Mouse (Mus musculus): ENCODE results near the gene Cbr2. TPM values are rescaled to one million over a fixed set of nuclear protein-coding genes. Genes with fewer than 3 reads are reported as not detected.
"Not testable (repeated sequence)": the region's sequence is repeated elsewhere in the genome, so short reads cannot be mapped to it uniquely, and the experiment has no call there.

Cbr2 gene
- polyA plus RNA-seq, 1 experiment from 2014 or later: 1.3 TPM

GRCm38 (mm10) chr11:120767023-120767422 is 35.1 kb upstream of the Cbr2 start:
- WGBS: 73% methylated on average over 3 of the region's 7 CpGs
- not testable (repeated sequence) for ATAC-seq; H3K4me2 ChIP-seq (ENCODE audit: low read length)

GRCm38 (mm10) chr11:120763121-120763999 is 31.4 kb upstream of the Cbr2 start:
- not testable (repeated sequence) for H3K27ac ChIP-seq (ENCODE audit: low read depth, low read length); H3K9me3 ChIP-seq (ENCODE audit: control insufficient read depth, low read length); H3K27me3 ChIP-seq (replicated peaks; ENCODE audit: control insufficient read depth, insufficient read depth, low read length); H3K4me3 ChIP-seq (ENCODE audit: low read length); H3K4me1 ChIP-seq (ENCODE audit: control insufficient read depth, insufficient read depth, low read depth, low read length); H3K4me2 ChIP-seq (ENCODE audit: low read length); H3K36me3 ChIP-seq (ENCODE audit: control insufficient read depth, insufficient read depth, low read length); H3K9ac ChIP-seq (ENCODE audit: low read depth, low read length)
- ATAC-seq: peak; percentile 34
- WGBS: 5% methylated on average over 6 of the region's 23 CpGs

More at GRCm38 (mm10) chr11:120767023-120767422, 35.1 kb upstream of the Cbr2 start:
- not testable (repeated sequence) for H3K27ac ChIP-seq (ENCODE audit: low read depth, low read length); H3K4me1 ChIP-seq (ENCODE audit: control insufficient read depth, insufficient read depth, low read depth, low read length); H3K36me3 ChIP-seq (ENCODE audit: control insufficient read depth, insufficient read depth, low read length); H3K4me3 ChIP-seq (ENCODE audit: low read length); H3K27me3 ChIP-seq (replicated peaks; ENCODE audit: control insufficient read depth, insufficient read depth, low read length); H3K9me3 ChIP-seq (ENCODE audit: control insufficient read depth, low read length); H3K9ac ChIP-seq (ENCODE audit: low read depth, low read length)

- not testable (repeated sequence) for H3K4me1 ChIP-seq (ENCODE audit: control insufficient read depth, insufficient read depth, low read depth, low read length); H3K9ac ChIP-seq (ENCODE audit: low read depth, low read length); H3K4me3 ChIP-seq (ENCODE audit: low read length); H3K27me3 ChIP-seq (replicated peaks; ENCODE audit: control insufficient read depth, insufficient read depth, low read length); H3K4me2 ChIP-seq (ENCODE audit: low read length); H3K27ac ChIP-seq (ENCODE audit: low read depth, low read length); ATAC-seq; H3K36me3 ChIP-seq (ENCODE audit: control insufficient read depth, insufficient read depth, low read length)
- H3K9me3 ChIP-seq (ENCODE audit: control insufficient read depth, low read length): peaks cover 11% of the 10 kb centered on the region
- WGBS: 18% methylated on average over 14 of the region's 14 CpGs
These were observed 30.7 kb upstream of the Cbr2 start, which contains the start of gene Hmga1b for GRCm38 (mm10) chr11:120762672-120763041. Gene Hmga1b, plus strand, starts transcription at chr11:120762794.

- Histone ChIP-seq H3K36me3 (ENCODE audit: control insufficient read depth, insufficient read depth, low read length) (no peaks in the 10 kb centered on the region), H3K27me3 (replicated peaks; ENCODE audit: control insufficient read depth, insufficient read depth, low read length) (no peaks in the 10 kb centered on the region; the same call in none of the 2 replicates), H3K27ac (ENCODE audit: low read depth, low read length) (no peak overlapping the region), H3K4me2 (ENCODE audit: low read length) (no peak overlapping the region), H3K4me1 (ENCODE audit: control insufficient read depth, insufficient read depth, low read depth, low read length) (no peaks in the 10 kb centered on the region), H3K4me3 (ENCODE audit: low read length) (no peak overlapping the region), H3K9me3 (ENCODE audit: control insufficient read depth, low read length) (peaks cover 12% of the 10 kb centered on the region), H3K9ac (ENCODE audit: low read depth, low read length) (no peak overlapping the region)
- 75% methylated on average over 14 of the region's 14 CpGs for WGBS
- no peak for ATAC-seq
These were observed 30.1 kb upstream of the Cbr2 start for GRCm38 (mm10) chr11:120761811-120762671.

GRCm38 (mm10) chr11:120760236-120760635 is 28.3 kb upstream of the Cbr2 start:
- H3K27ac ChIP-seq (ENCODE audit: low read depth, low read length): no peak overlapping the region
- no peak overlapping the region for H3K4me2 ChIP-seq (ENCODE audit: low read length)
- H3K9me3 ChIP-seq (ENCODE audit: control insufficient read depth, low read length): peaks cover 12% of the 10 kb centered on the region
- WGBS: 90% methylated on average over 9 of the region's 9 CpGs
- no peaks in the 10 kb centered on the region for H3K4me1 ChIP-seq (ENCODE audit: control insufficient read depth, insufficient read depth, low read depth, low read length)
- H3K4me3 ChIP-seq (ENCODE audit: low read length): no peak overlapping the region
- H3K27me3 ChIP-seq (replicated peaks; ENCODE audit: control insufficient read depth, insufficient read depth, low read length): no peaks in the 10 kb centered on the region; the same call in none of the 2 replicates
- no peaks in the 10 kb centered on the region for H3K36me3 ChIP-seq (ENCODE audit: control insufficient read depth, insufficient read depth, low read length)
- H3K9ac ChIP-seq (ENCODE audit: low read depth, low read length): no peak overlapping the region
- ATAC-seq: no peak

- Histone ChIP-seq H3K27me3 (replicated peaks; ENCODE audit: control insufficient read depth, insufficient read depth, low read length) (no peaks in the 10 kb centered on the region), H3K4me1 (ENCODE audit: control insufficient read depth, insufficient read depth, low read depth, low read length) (no peaks in the 10 kb centered on the region), H3K27ac (ENCODE audit: low read depth, low read length) (no peak overlapping the region), H3K9ac (ENCODE audit: low read depth, low read length) (no peak overlapping the region), H3K9me3 (ENCODE audit: control insufficient read depth, low read length) (no peaks in the 10 kb centered on the region), H3K36me3 (ENCODE audit: control insufficient read depth, insufficient read depth, low read length) (no peaks in the 10 kb centered on the region), H3K4me3 (ENCODE audit: low read length) (no peak overlapping the region), H3K4me2 (ENCODE audit: low read length) (no peak overlapping the region)
- no peak for ATAC-seq
- 75% methylated on average over 4 of the region's 4 CpGs for WGBS
These were observed 19.7 kb upstream of the Cbr2 start for GRCm38 (mm10) chr11:120751606-120752005.

GRCm38 (mm10) chr11:120749430-120749829 is 17.5 kb upstream of the Cbr2 start:
- Histone ChIP-seq H3K4me1 (ENCODE audit: control insufficient read depth, insufficient read depth, low read depth, low read length) (no peaks in the 10 kb centered on the region), H3K9ac (ENCODE audit: low read depth, low read length) (no peak overlapping the region), H3K9me3 (ENCODE audit: control insufficient read depth, low read length) (no peaks in the 10 kb centered on the region), H3K4me2 (ENCODE audit: low read length) (no peak overlapping the region), H3K27me3 (replicated peaks; ENCODE audit: control insufficient read depth, insufficient read depth, low read length) (no peaks in the 10 kb centered on the region), H3K36me3 (ENCODE audit: control insufficient read depth, insufficient read depth, low read length) (no peaks in the 10 kb centered on the region), H3K4me3 (ENCODE audit: low read length) (no peak overlapping the region), H3K27ac (ENCODE audit: low read depth, low read length) (no peak overlapping the region)
- no peak for ATAC-seq
- WGBS: 61% methylated on average over 8 of the region's 8 CpGs

- no peaks in the 10 kb centered on the region for H3K9me3 ChIP-seq (ENCODE audit: control insufficient read depth, low read length)
- H3K4me3 ChIP-seq (ENCODE audit: low read length): no peak overlapping the region
- no peak for ATAC-seq
These were observed 16.1 kb upstream of the Cbr2 start for GRCm38 (mm10) chr11:120747974-120748373.

GRCm38 (mm10) chr11:120744121-120744701 is 12.3 kb upstream of the Cbr2 start:
- Histone ChIP-seq H3K9ac (ENCODE audit: low read depth, low read length) (no peak overlapping the region), H3K27ac (ENCODE audit: low read depth, low read length) (no peak overlapping the region), H3K4me3 (ENCODE audit: low read length) (no peak overlapping the region), H3K36me3 (ENCODE audit: control insufficient read depth, insufficient read depth, low read length) (no peaks in the 10 kb centered on the region), H3K4me2 (ENCODE audit: low read length) (no peak overlapping the region), H3K9me3 (ENCODE audit: control insufficient read depth, low read length) (no peaks in the 10 kb centered on the region), H3K27me3 (replicated peaks; ENCODE audit: control insufficient read depth, insufficient read depth, low read length) (no peaks in the 10 kb centered on the region), H3K4me1 (ENCODE audit: control insufficient read depth, insufficient read depth, low read depth, low read length) (no peaks in the 10 kb centered on the region)
- ATAC-seq: no peak
- 78% methylated on average over 7 of the region's 7 CpGs for WGBS

More at GRCm38 (mm10) chr11:120747974-120748373, 16.1 kb upstream of the Cbr2 start:
- Histone ChIP-seq H3K4me1 (ENCODE audit: control insufficient read depth, insufficient read depth, low read depth, low read length) (no peaks in the 10 kb centered on the region), H3K27ac (ENCODE audit: low read depth, low read length) (no peak overlapping the region), H3K9ac (ENCODE audit: low read depth, low read length) (no peak overlapping the region), H3K4me2 (ENCODE audit: low read length) (no peak overlapping the region), H3K27me3 (replicated peaks; ENCODE audit: control insufficient read depth, insufficient read depth, low read length) (no peaks in the 10 kb centered on the region), H3K36me3 (ENCODE audit: control insufficient read depth, insufficient read depth, low read length) (no peaks in the 10 kb centered on the region)
- 88% methylated on average over 4 of the region's 4 CpGs for WGBS

Data from hindbrain, embryonic 16.5 days (tissue).